ENCODE assay signal across 7 mouse cellular contexts in genomic region chr14:61971100-61972088, GRCm38 (mm10).
DNase-seq lines count a peak whose midpoint lies in the region; ATAC-seq and TF ChIP-seq lines count a peak whose summit lies in the region.

No protein-coding gene starts in this region.

- H3K4me3 ChIP-seq in kidney, postnatal 0 days (replicated peaks; ENCODE audit: low read depth, low read length) = no peak overlapping the region

- peaks cover 5% of the 10 kb centered on the region; the same call in 1 of the 2 replicates for H3K4me1 ChIP-seq in kidney, postnatal 0 days (replicated peaks; ENCODE audit: insufficient read depth, low read length)

- no peak overlapping the region for H3K4me2 ChIP-seq in kidney, postnatal 0 days (ENCODE audit: low read length)

- no peak for ATAC-seq in kidney, postnatal 0 days (replicated peaks; ENCODE audit: low FRiP score, low read depth)

- no peaks in the 10 kb centered on the region for H3K9me3 ChIP-seq in kidney, postnatal 0 days (replicated peaks; ENCODE audit: low read length)

- TF ChIP-seq CTCF in kidney, postnatal 0 days (IDR thresholded peaks at IDR 0.05; ENCODE audit: low read depth) = no peak

- H3K27me3 ChIP-seq in kidney, postnatal 0 days (ENCODE audit: insufficient read depth, low read length) = no peaks in the 10 kb centered on the region

- WGBS in kidney, postnatal 0 days = 70% methylated on average over 14 of the region's 14 CpGs

- peak overlapping the region; percentile 65; the same call in 1 of the 2 replicates for H3K27ac ChIP-seq in kidney, postnatal 0 days

- no peaks in the 10 kb centered on the region for H3K36me3 ChIP-seq in kidney, postnatal 0 days (ENCODE audit: insufficient read depth, low read length)

- DNase-seq in CD8-positive naive resting alpha-beta T cell, adult 2 months (ENCODE audit: low read depth in 2 of 2, low spot score in 2 of 2) = peak; percentile 52 to 60
- DNase-seq in adrenal gland, postnatal 10 days = peak; percentile 9
- peak; percentile 37 for DNase-seq in kidney, postnatal 0 days (ENCODE audit: low spot score)
- DNase-seq in lung, postnatal 25 days (ENCODE audit: low spot score) = peak; percentile 70
- DNase-seq in thymus, adult 18-20 months = peak; percentile 25 to 49
- DNase-seq in cerebellum, postnatal 10 days = no peak
- no peak for DNase-seq in gastrocnemius, postnatal 4 days (ENCODE audit: low spot score in 2 of 2)

- no peak overlapping the region for H3K9ac ChIP-seq in kidney, postnatal 0 days (ENCODE audit: low read depth, low read length)

Comparison
In these comparisons a context has a peak if more than half of its experiments do, and no peak if none do; other contexts are left out.
1. DNase-seq: peak in CD8-positive naive resting alpha-beta T cell, adult 2 months (2 of 2), adrenal gland, postnatal 10 days (single experiment), kidney, postnatal 0 days (single experiment), lung, postnatal 25 days (single experiment) and thymus, adult 18-20 months (2 of 2); none in cerebellum, postnatal 10 days (0 of 2) and gastrocnemius, postnatal 4 days (0 of 2).